Mouse (Mus musculus): ENCODE measurements around the gene Trim56. TPM values are rescaled to one million over a fixed set of nuclear protein-coding genes. Genes with fewer than 3 reads are reported as not detected.

The Trim56 gene
- polyA plus RNA-seq, 1 experiment, result 43.5 TPM

DNA sequence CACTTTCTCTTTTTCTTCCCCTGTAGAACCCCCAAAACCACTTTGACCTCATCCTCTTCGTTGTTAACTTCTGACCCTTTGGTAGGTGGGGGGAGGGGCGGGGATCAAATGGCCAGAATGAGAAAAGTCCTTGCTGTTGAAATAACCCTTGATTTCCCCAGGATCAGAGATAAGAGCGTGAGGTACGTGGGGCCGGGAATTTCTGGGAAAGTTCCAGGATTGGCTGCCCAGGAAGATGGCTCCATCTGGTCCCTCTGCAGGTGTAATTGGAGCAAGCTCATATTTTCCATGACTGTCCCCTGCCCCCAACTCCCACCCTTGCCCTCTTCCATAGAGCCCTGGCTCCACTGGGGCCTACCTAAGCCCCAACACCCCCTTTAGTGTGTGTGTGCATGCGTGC is 40.3 kb downstream of the Trim56 start:
- Histone ChIP-seq H3K27ac (ENCODE audit: insufficient read depth, low read depth, low read length) (peak overlapping the region; percentile 80; the same call in 1 of the 2 replicates), H3K4me3 (ENCODE audit: insufficient read depth, low read depth, low read length) (no peak overlapping the region), H3K4me1 (ENCODE audit: control insufficient read depth, insufficient read depth, low read length) (peaks cover 56% of the 10 kb centered on the region)
- WGBS, result 82% methylated on average over 6 of the region's 6 CpGs
- no peak for TF ChIP-seq POLR2A (IDR thresholded peaks at IDR 0.05; ENCODE audit: insufficient read depth, low read depth, low read length)
- no peak for TF ChIP-seq CTCF (IDR thresholded peaks at IDR 0.05; ENCODE audit: insufficient read depth, low read depth, low read length)

DNA sequence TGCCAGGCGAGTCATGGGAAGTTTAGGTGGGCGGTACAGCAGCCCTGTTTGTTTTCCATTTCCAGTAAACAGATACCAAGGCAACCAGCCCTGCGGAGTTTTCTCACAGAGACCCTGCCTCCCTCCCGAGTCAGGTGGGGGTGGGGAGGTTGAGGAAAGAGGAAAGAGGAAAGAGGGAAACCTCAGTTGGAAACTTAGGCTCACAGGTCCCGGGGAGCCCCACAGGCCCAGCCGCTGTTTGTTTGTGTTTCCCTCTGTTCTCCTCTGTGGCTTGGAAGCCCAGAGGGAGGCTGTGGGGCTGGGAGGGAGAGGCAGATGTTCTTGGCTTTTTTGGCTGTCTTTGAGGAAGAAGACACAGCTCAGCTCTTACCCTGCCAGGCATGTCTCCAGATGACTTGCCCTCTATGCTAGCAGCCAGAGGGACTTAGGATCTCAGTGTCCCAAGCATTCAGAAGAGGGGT is 41.8 kb downstream of the Trim56 start:
- WGBS, result 23% methylated on average over 6 of the region's 6 CpGs
- Histone ChIP-seq H3K4me1 (ENCODE audit: control insufficient read depth, insufficient read depth, low read length) (peaks cover 59% of the 10 kb centered on the region), H3K4me3 (ENCODE audit: insufficient read depth, low read depth, low read length) (no peak overlapping the region), H3K27ac (ENCODE audit: insufficient read depth, low read depth, low read length) (peak overlapping the region; percentile 72)
- TF ChIP-seq CTCF (IDR thresholded peaks at IDR 0.05; ENCODE audit: insufficient read depth, low read depth, low read length) (no peak), POLR2A (IDR thresholded peaks at IDR 0.05; ENCODE audit: insufficient read depth, low read depth, low read length) (no peak)

DNA sequence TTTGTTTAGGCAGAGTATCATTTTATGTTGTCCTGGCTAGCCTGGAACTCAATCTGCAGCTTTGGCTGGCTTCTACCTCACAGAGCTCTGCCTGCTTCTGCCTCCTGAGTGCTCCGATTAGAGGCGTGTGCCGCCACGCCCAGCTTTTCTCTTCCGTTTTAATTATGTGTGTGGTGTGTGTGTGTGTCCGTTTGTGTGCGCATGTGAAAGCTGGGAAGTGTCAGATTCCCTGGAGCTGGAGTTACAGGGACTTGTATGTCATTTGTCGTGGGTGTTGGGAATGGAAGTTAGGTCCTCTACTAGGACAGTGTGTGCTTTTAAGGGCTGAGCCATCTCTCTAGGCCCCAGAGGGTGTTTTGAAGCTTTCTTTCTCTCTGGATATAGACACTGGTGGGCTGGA is 42.9 kb downstream of the Trim56 start:
- TF ChIP-seq CTCF (IDR thresholded peaks at IDR 0.05; ENCODE audit: insufficient read depth, low read depth, low read length) (no peak), POLR2A (IDR thresholded peaks at IDR 0.05; ENCODE audit: insufficient read depth, low read depth, low read length) (no peak)
- WGBS, result 75% methylated on average over 8 of the region's 8 CpGs
- Histone ChIP-seq H3K27ac (ENCODE audit: insufficient read depth, low read depth, low read length) (peak overlapping the region; percentile 56), H3K4me3 (ENCODE audit: insufficient read depth, low read depth, low read length) (no peak overlapping the region), H3K4me1 (ENCODE audit: control insufficient read depth, insufficient read depth, low read length) (peaks cover 59% of the 10 kb centered on the region)

DNA sequence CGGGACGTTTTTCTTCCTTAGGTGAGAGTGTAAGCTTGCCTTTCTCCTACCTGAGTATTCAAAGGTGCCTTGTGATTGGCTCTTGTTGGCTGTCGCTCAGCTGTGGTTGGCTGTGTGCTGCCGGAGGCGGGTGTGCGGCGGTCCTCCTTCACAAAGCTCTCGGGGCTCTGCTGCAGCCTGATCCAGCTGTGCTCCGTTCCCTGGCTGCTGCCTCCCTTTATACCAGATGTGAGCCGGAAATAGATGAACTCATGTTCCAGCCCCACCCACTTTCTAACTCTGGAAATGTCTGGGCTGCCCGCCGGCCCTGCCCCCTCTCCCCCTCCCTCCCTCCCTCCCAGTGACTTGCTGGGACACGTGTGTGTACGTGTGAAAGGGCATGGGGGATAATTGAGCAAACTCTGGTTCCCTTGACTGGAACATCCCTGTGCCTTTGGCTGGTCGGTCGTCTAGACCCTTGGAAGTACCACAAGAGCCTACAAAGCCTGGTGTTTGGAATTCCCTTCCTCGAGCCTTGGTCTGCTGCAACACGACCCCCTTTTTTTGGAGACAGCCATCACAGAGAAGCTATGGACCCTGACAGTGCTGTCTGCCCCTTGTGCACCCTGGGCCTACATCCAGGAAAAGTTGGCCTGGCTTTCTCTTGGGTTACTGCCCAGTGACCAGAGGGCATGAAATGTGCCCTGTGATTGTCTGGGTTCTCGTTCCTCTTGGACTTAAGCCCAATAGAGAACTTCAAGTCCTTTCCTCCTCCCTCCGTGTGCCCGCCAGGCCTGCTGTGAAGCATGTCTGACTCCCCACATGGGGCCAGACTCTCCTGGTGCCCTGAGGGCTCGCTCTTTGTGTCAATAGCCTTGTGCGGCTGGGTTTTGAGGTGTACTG is 43.7 kb downstream of the Trim56 start, which contains the start of gene Serpine1:
Serpine1 (minus strand) TSS at position 190 of the 882 bp plus-strand sequence.
- TF ChIP-seq CTCF (IDR thresholded peaks at IDR 0.05; ENCODE audit: insufficient read depth, low read depth, low read length), result no peak
- no peak for TF ChIP-seq POLR2A (IDR thresholded peaks at IDR 0.05; ENCODE audit: insufficient read depth, low read depth, low read length)
- peak within 1 kb of the TSS; percentile 56 for H3K27ac ChIP-seq (ENCODE audit: insufficient read depth, low read depth, low read length)
- no peak within 1 kb of the TSS for H3K4me3 ChIP-seq (ENCODE audit: insufficient read depth, low read depth, low read length)
- peaks cover 58% of the 10 kb centered on the region for H3K4me1 ChIP-seq (ENCODE audit: control insufficient read depth, insufficient read depth, low read length)
- WGBS, result 11% methylated on average over 23 of the region's 23 CpGs

DNA sequence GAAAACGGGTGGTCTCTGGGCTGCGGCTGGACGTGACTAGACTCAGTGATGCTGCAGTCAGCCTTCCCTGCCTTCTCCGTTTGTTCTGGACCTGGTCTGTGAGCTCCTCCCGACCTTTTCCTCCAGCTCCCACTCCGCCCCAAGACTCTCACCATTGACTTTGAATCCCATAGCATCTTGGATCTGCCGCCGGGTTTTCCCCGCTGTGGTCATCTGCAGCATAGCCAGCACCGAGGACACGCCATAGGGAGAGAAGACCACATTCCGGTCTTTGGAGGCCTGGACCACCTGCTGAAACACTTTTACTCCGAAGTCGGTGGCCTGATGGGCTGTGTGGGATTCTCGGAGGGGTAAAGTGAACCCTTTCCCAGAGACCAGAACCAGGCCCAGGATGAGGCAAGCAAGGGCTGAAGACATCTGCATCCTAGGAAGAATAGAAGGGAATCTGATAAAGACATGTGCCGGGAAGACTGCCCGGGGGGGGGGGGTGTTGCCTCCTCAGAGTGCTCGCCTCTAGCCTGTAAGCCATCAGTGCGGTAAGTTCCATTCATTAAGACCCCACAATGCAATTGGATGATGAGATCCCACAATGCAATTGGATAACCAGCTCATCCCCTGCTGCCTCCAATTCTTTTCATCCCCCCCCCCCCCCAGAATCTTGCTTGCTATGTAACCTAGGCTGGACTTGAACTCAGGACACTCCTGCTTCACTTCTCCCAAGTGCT is 45.0 kb downstream of the Trim56 start:
- TF ChIP-seq POLR2A (IDR thresholded peaks at IDR 0.05; ENCODE audit: insufficient read depth, low read depth, low read length), result no peak
- no peak for TF ChIP-seq CTCF (IDR thresholded peaks at IDR 0.05; ENCODE audit: insufficient read depth, low read depth, low read length)
- no peak overlapping the region for H3K27ac ChIP-seq (ENCODE audit: insufficient read depth, low read depth, low read length)
- H3K4me3 ChIP-seq (ENCODE audit: insufficient read depth, low read depth, low read length), result no peak overlapping the region
- 83% methylated on average over 19 of the region's 19 CpGs for WGBS
- peaks cover 48% of the 10 kb centered on the region for H3K4me1 ChIP-seq (ENCODE audit: control insufficient read depth, insufficient read depth, low read length)

DNA sequence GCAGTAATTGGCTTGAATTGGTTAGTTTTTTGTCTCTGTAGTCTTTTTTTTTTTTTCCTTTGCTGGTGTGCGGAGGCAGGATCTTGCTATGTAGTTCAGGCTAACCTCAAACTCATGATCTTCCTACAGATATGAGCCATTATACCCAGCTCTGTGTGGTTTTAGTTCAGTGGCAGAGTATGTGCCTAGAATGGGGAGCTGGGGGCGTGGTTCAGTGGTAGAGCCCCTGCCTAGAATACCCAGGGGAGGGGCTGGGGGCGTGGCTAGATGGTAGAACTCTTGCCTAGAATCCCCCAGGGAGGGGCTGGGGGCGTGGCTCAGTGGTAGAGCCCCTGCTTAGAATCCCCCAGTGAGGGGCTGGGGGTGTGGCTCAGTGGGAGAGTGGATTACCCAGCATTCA is 47.3 kb downstream of the Trim56 start:
- WGBS, result 70% methylated on average over 4 of the region's 4 CpGs
- H3K4me1 ChIP-seq (ENCODE audit: control insufficient read depth, insufficient read depth, low read length), result peaks cover 30% of the 10 kb centered on the region

DNA sequence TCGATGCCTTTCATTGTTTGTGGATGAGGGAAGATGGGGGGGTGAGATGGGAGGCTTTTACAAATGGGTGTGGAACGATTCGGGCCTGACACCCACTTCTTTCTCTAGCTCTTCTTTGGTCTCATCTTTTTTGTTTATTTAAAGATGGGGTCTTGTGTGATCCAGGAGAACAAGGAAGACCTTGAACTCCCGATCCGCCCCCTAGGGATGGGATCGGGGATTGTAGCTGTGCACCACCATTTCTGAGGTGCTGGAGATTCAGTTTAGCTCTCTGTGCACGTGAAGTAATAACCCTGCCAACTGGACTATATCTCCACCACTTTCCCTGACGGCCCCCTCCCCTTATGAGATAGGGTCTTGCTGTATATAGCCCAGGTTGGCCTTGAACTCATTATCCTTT is 50.1 kb downstream of the Trim56 start:
- TF ChIP-seq CTCF (IDR thresholded peaks at IDR 0.05; ENCODE audit: insufficient read depth, low read depth, low read length) (no peak), POLR2A (IDR thresholded peaks at IDR 0.05; ENCODE audit: insufficient read depth, low read depth, low read length) (no peak)
- Histone ChIP-seq H3K4me1 (ENCODE audit: control insufficient read depth, insufficient read depth, low read length) (peaks cover 21% of the 10 kb centered on the region), H3K4me3 (ENCODE audit: insufficient read depth, low read depth, low read length) (no peak overlapping the region), H3K27ac (ENCODE audit: insufficient read depth, low read depth, low read length) (no peak overlapping the region)
- WGBS, result 63% methylated on average over 8 of the region's 8 CpGs

More for the DNA sequence above, 47.3 kb downstream of the Trim56 start:
- no peak for TF ChIP-seq CTCF (IDR thresholded peaks at IDR 0.05; ENCODE audit: insufficient read depth, low read depth, low read length)
- no peak for TF ChIP-seq POLR2A (IDR thresholded peaks at IDR 0.05; ENCODE audit: insufficient read depth, low read depth, low read length)
- Histone ChIP-seq H3K4me3 (ENCODE audit: insufficient read depth, low read depth, low read length) (no peak overlapping the region), H3K27ac (ENCODE audit: insufficient read depth, low read depth, low read length) (no peak overlapping the region)

DNA sequence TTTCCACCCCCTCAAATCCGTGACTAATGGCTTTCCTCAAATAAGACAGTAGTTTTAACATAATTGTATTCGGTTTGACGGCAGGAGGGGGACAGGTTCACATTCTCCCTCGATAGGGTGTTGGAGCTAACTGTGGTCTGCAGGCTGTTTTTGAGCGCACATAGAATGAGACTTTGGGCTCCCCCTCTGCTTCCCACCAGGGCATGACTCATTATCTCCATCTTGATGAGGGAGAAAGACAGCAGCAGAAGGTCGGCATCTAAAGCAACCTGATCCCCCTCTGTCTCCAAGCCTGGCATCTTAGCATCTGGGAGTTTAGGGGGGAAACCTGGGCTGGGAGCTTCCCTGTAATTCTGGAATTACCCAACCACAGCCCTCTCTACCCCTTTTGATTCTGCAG is 50.6 kb downstream of the Trim56 start:
- Histone ChIP-seq H3K4me3 (ENCODE audit: insufficient read depth, low read depth, low read length) (no peak overlapping the region), H3K27ac (ENCODE audit: insufficient read depth, low read depth, low read length) (no peak overlapping the region), H3K4me1 (ENCODE audit: control insufficient read depth, insufficient read depth, low read length) (peaks cover 18% of the 10 kb centered on the region)
- 38% methylated on average over 6 of the region's 6 CpGs for whole genome bisulfite sequencing
- TF ChIP-seq POLR2A (IDR thresholded peaks at IDR 0.05; ENCODE audit: insufficient read depth, low read depth, low read length) (no peak), CTCF (IDR thresholded peaks at IDR 0.05; ENCODE audit: insufficient read depth, low read depth, low read length) (no peak)

DNA sequence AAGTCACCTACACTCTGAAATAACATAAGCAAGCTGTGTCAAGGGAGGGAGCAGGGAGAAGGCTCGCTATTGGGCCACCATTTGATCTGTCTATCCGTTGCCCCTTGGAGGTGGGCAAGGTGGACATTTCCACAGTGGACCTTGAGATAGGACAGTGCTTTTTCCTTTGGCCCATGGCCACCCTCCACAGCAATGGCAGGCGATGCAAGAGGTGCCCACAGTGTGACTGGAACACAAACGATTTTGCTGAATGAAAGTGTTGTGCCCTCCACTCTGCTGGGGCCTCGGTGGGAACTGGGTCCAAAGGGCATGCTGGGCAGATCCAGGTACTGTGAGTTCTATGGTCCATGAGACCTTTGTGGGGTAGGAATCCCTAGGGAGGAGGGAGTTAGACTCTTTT is 53.4 kb downstream of the Trim56 start:
- no peak overlapping the region for H3K27ac ChIP-seq (ENCODE audit: insufficient read depth, low read depth, low read length)
- 76% methylated on average over 5 of the region's 5 CpGs for WGBS
- TF ChIP-seq CTCF (IDR thresholded peaks at IDR 0.05; ENCODE audit: insufficient read depth, low read depth, low read length) (no peak), POLR2A (IDR thresholded peaks at IDR 0.05; ENCODE audit: insufficient read depth, low read depth, low read length) (no peak)
- H3K4me1 ChIP-seq (ENCODE audit: control insufficient read depth, insufficient read depth, low read length), result peaks cover 16% of the 10 kb centered on the region
- H3K4me3 ChIP-seq (ENCODE audit: insufficient read depth, low read depth, low read length), result no peak overlapping the region

Data from olfactory bulb, adult 2 months (tissue).